Mouse (Mus musculus) heart, embryonic 16.5 days (tissue): ENCODE results near the gene Chic1. TPM values are rescaled to one million over a fixed set of nuclear protein-coding genes. Genes with fewer than 3 reads are reported as not detected.

Experiments
- polyA plus RNA-seq: library from polyadenylated mRNA; unstranded; fragments of >200 nt; fragmentation: Nextera tagmentation; extraction: Ambion mirVana; gene quantifications from 2 replicates; pipeline ENCODE4 v1.2.1, GENCODE M21; 2015

The Chic1 gene
- polyA plus RNA-seq, 1 experiment from 2014 or later: 1.9 TPM

Other genes starting within 250 kb of the Chic1 start
- gene Nap1l2, start 169.8 kb upstream of the Chic1 start, polyA plus RNA-seq: 0.44 and 0.70 TPM in 2 replicates
- gene Cdx4, start 35.1 kb upstream of the Chic1 start, polyA plus RNA-seq: not detected in 2 replicates
- gene Tsx, start 58.0 kb downstream of the Chic1 start, polyA plus RNA-seq: not detected in 2 replicates
- not detected in 2 replicates for gene Gm26992, start 65.5 kb downstream of the Chic1 start, polyA plus RNA-seq